Mouse (Mus musculus) gastrocnemius, adult 2 months (tissue): ENCODE measurements at regions not wholly inside any gene's neighbourhood (a gene's known extent, or its start where the extent isn't known, plus 50 kb on each side); places are given as distances from the start of the nearest gene placed in this dataset.

Experiments used
- DNase-seq: peaks from one replicate; pipeline ENCODE4 v3.0.0; 2022
- H3K27ac ChIP-seq: fragments of 200-600 bp; 2 replicates; pipeline ENCODE4 v1.8.1; 2022; ENCODE audit warnings: mild to moderate bottlenecking
- H3K4me3 ChIP-seq: fragments of 200-600 bp; 2 replicates; pipeline ENCODE4 v1.8.1; 2022; ENCODE audit warnings: mild to moderate bottlenecking, moderate library complexity
- CTCF ChIP-seq: fragments of 200-600 bp; IDR thresholded peaks from 2 replicates; pipeline ENCODE4 v1.8.1; 2022; ENCODE audit warnings: antibody characterized with exemption, mild to moderate bottlenecking, moderate library complexity
- intact Hi-C: fragments of 180-260 bp; cut with DNase I; formaldehyde crosslinking; loops from one replicate; pipeline ENCODE4 v1.15.1; 2025

GRCm38 (mm10) chr8:103244658-103245057, 459.2 kb upstream of the Cdh11 start:
- intact Hi-C loops, result no loop called here
- no peak for DNase-seq
- no peak overlapping the region for H3K4me3 ChIP-seq
- H3K27ac ChIP-seq, result no peak overlapping the region
- TF ChIP-seq CTCF, result no peak

DNA sequence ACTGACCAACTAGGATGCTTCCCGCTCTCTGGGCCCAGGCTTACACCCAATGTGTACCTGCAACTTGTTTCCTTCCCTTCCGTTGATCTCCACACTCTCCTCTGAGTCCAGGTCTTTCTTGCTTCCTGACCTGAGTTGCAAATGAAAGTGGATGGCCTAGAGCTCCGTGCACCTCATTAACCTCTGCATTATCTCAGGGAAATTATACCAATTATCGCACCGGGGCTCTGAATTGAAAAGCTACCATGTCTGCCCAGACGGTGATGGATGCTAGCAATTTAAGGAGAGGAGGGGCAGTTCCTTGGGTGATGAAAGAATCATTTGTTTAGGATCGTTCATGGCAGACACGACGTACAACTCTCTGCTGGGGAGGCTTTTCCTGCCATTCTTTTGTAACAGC, 460.4 kb upstream of the Cdh11 start:
- H3K4me3 ChIP-seq, result no peak overlapping the region
- TF ChIP-seq CTCF, result no peak
- DNase-seq, result no peak
- H3K27ac ChIP-seq, result no peak overlapping the region
- intact Hi-C loops, result no loop called here

- intact Hi-C loops, result no loop called here
- no peak for TF ChIP-seq CTCF
Measured at GRCm38 (mm10) chr8:103261236-103261635, 475.8 kb upstream of the Cdh11 start.

DNA sequence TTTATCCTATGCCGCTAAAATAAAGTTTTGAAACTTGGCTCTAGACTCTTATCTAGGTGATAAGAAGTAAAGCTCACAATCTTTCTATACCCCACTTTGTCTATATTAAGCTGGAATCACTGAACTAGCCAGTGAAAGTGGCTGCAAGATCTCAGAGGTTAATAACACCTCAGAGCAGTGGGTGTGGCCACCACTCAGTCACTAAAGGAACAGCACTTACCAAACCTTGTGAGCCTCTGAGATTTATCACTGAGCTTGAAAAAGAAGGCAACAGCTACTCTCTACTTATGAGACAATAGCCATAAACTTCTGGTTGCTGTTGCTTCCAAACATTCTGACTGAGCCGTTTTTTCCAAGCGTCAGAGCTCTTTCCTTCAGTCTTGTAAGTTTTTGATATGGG, 484.6 kb upstream of the Cdh11 start:
- no peak for DNase-seq
- no peak overlapping the region for H3K4me3 ChIP-seq
- no peak for TF ChIP-seq CTCF
- H3K27ac ChIP-seq, result no peak overlapping the region
- intact Hi-C loops, result no loop called here

More at GRCm38 (mm10) chr8:103261236-103261635, 475.8 kb upstream of the Cdh11 start:
- Histone ChIP-seq H3K4me3 (no peak overlapping the region), H3K27ac (no peak overlapping the region)
- DNase-seq, result no peak

DNA sequence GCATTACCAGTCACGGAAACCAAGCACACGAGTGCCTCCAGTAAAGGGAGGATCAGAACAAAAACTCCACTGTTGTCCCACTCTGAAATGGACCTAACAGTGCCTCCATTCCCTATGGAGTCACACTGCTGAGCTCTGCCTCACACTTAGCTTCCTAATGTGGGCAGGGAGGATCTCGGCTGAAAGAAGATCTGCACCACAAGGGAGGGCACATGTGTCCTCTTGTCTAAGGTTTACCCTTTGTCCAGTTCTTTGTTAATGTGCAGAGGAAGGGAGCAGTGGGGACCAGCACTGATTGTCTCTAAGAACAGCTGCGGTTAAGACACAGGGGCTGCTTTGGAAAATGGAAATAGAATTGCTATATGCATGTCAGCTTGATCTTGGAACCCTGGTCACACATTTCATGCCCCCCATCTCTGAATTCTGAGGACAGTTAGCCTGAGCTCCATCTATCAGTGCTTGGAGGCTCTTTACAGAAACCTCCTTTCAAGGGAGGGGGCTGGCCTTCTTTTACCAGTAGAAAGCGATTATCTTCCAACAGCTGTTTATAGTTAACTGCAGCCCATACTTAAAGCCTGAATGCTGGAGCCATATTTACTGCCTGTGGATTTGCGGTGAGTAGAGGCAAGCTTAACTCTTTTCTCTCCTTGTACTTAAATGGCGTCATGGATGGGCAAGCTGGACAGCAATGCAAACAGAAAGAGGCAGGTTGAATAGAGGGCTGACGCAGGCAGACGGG, 485.5 kb upstream of the Cdh11 start:
- H3K27ac ChIP-seq, result no peak overlapping the region
- TF ChIP-seq CTCF, result no peak
- no peak overlapping the region for H3K4me3 ChIP-seq
- no peak for DNase-seq
- intact Hi-C loops, result no loop called here

GRCm38 (mm10) chr8:103272305-103273079, 487.1 kb upstream of the Cdh11 start:
- no peak for DNase-seq
- intact Hi-C loops, result no loop called here
- peak overlapping the region; percentile 21; the same call in 1 of the 2 replicates for H3K27ac ChIP-seq
- no peak overlapping the region for H3K4me3 ChIP-seq
- no peak for TF ChIP-seq CTCF

- Histone ChIP-seq H3K27ac (no peak overlapping the region), H3K4me3 (no peak overlapping the region)
- no peak for DNase-seq
- TF ChIP-seq CTCF, result no peak
- intact Hi-C loops, result no loop called here
Measured at GRCm38 (mm10) chr8:103273476-103273875, 488.0 kb upstream of the Cdh11 start.

DNA sequence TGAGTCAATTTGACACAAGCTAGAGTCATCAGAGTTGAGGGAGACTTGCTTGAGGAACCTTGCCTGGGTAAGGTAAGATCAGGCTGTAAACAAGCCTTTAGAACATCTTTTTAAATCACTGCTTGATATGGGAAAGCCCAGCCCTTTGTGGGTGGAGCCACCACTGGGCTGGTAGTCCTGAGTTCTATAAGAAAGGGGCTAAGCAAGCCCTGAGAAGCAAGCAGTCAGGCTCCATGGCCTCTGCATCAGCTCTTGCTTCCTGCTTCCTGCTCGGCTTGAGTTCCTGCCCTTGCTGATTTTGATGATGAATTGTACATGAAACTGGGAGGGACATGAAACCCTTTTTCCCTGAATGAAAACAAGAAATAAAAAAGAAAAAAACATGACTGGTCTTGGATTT, 496.4 kb upstream of the Cdh11 start:
- TF ChIP-seq CTCF, result no peak
- intact Hi-C loops, result no loop called here
- H3K4me3 ChIP-seq, result no peak overlapping the region
- no peak for DNase-seq
- no peak overlapping the region for H3K27ac ChIP-seq

- intact Hi-C loops, result no loop called here
- no peak for DNase-seq
- no peak for TF ChIP-seq CTCF
- Histone ChIP-seq H3K4me3 (no peak overlapping the region), H3K27ac (no peak overlapping the region)
Measured at GRCm38 (mm10) chr8:103288561-103288974, 503.1 kb upstream of the Cdh11 start.

GRCm38 (mm10) chr8:103292896-103293295, 507.5 kb upstream of the Cdh11 start:
- TF ChIP-seq CTCF, result no peak
- Histone ChIP-seq H3K4me3 (no peak overlapping the region), H3K27ac (no peak overlapping the region)
- intact Hi-C loops, result no loop called here
- no peak for DNase-seq

DNA sequence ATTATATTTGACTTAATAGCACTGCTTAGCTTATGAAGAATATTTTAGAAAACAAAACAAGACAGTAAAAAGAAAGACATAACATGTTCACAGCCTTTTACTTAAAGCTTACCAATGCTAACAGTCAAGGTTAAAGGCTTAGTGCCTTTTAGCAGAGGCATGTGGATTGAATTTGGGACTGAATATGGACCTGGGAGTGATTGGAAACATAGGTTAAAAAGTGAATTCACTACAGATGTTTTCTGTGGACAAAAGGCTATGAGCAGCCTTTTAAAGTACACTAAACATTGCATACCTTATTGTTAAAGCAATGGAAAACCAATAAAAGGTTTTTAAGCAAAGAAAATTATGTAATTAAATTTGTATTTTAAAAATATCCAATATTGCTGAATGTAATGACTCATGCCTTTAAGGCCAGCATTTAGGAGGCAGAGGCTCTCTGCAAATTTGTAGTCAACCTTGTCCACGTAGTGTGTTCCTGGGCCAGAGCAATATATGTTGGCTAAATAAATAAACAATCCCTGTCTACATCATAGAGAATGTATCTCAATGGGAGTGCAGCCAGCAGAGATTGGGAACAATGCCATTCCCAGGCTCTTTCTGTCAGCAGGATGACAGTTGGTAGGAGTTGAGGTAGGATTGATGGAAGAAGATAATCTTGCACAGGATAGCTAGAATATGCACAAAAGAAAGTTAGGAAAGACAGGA, 521.2 kb upstream of the Cdh11 start:
- DNase-seq, result no peak
- intact Hi-C loops, result no loop called here
- Histone ChIP-seq H3K4me3 (no peak overlapping the region), H3K27ac (no peak overlapping the region)
- TF ChIP-seq CTCF, result no peak

DNA sequence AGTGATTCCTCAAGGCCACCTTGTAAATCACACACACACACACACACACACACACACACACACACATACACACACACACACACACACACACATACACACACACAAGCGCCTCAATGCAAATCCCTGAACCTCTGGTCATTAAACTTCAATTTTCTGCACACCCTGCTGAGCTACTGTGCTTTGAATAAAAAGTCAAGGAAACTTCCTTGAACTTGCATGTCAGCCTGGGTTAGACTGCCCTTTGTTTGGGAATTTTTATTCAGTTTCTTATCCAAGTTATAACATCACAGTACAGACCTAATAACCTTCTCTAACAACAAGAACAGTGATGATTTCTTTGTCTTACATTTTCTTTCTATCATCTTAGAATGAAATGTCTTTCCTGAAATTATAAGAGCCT, 528.1 kb upstream of the Cdh11 start:
- intact Hi-C loops, result no loop called here
- TF ChIP-seq CTCF, result no peak
- DNase-seq, result no peak
- Histone ChIP-seq H3K27ac (no peak overlapping the region), H3K4me3 (no peak overlapping the region)
